Mouse (Mus musculus): ENCODE results near the gene Srd5a1. TPM values are rescaled to one million over a fixed set of nuclear protein-coding genes. Genes with fewer than 3 reads are reported as not detected.

Srd5a1 gene
- polyA plus RNA-seq, 1 experiment = 7.4 TPM

- no peak overlapping the region for H3K27ac ChIP-seq (ENCODE audit: insufficient read depth, low read length)
- H3K9me3 ChIP-seq (replicated peaks; ENCODE audit: control insufficient read depth, insufficient read depth, low read length, poor library complexity, severe bottlenecking) = no peaks in the 10 kb centered on the region
- peaks cover 6% of the 10 kb centered on the region; the same call in 1 of the 2 replicates for H3K36me3 ChIP-seq (ENCODE audit: control insufficient read depth, insufficient read depth, low read length, poor library complexity, severe bottlenecking)
- no peak overlapping the region for H3K4me3 ChIP-seq (ENCODE audit: low read depth, low read length)
- no peak for TF ChIP-seq POLR2A (IDR thresholded peaks at IDR 0.05; ENCODE audit: insufficient read depth, low read length)
- no peak for TF ChIP-seq CTCF (IDR thresholded peaks at IDR 0.05; ENCODE audit: low read depth, low read length)
- TF ChIP-seq EP300 (IDR thresholded peaks at IDR 0.05; ENCODE audit: insufficient read depth, low read depth, low read length) = no peak
- H3K4me1 ChIP-seq (ENCODE audit: control insufficient read depth, insufficient read depth, low read length) = no peaks in the 10 kb centered on the region
- no peaks in the 10 kb centered on the region for H3K27me3 ChIP-seq (ENCODE audit: control insufficient read depth, insufficient read depth, low read length, poor library complexity, severe bottlenecking)
- no peak overlapping the region for H3K9ac ChIP-seq (ENCODE audit: low read depth, poor library complexity, severe bottlenecking)
Observed at GRCm38 (mm10) chr13:69643937-69644336, 32.7 kb upstream of the Srd5a1 start.

GRCm38 (mm10) chr13:69642656-69643216, 31.5 kb upstream of the Srd5a1 start:
- H3K27me3 ChIP-seq (ENCODE audit: control insufficient read depth, insufficient read depth, low read length, poor library complexity, severe bottlenecking) = no peaks in the 10 kb centered on the region
- no peak overlapping the region for H3K9ac ChIP-seq (ENCODE audit: low read depth, poor library complexity, severe bottlenecking)
- TF ChIP-seq CTCF (IDR thresholded peaks at IDR 0.05; ENCODE audit: low read depth, low read length) (no peak), EP300 (IDR thresholded peaks at IDR 0.05; ENCODE audit: insufficient read depth, low read depth, low read length) (no peak), POLR2A (IDR thresholded peaks at IDR 0.05; ENCODE audit: insufficient read depth, low read length) (no peak)
- H3K27ac ChIP-seq (ENCODE audit: insufficient read depth, low read length) = no peak overlapping the region
- H3K9me3 ChIP-seq (replicated peaks; ENCODE audit: control insufficient read depth, insufficient read depth, low read length, poor library complexity, severe bottlenecking) = no peaks in the 10 kb centered on the region
- no peak overlapping the region for H3K4me3 ChIP-seq (ENCODE audit: low read depth, low read length)
- H3K4me1 ChIP-seq (ENCODE audit: control insufficient read depth, insufficient read depth, low read length) = no peaks in the 10 kb centered on the region
- H3K36me3 ChIP-seq (ENCODE audit: control insufficient read depth, insufficient read depth, low read length, poor library complexity, severe bottlenecking) = peaks cover 13% of the 10 kb centered on the region

- TF ChIP-seq POLR2A (IDR thresholded peaks at IDR 0.05; ENCODE audit: insufficient read depth, low read length) (no peak), CTCF (IDR thresholded peaks at IDR 0.05; ENCODE audit: low read depth, low read length) (no peak), EP300 (IDR thresholded peaks at IDR 0.05; ENCODE audit: insufficient read depth, low read depth, low read length) (no peak)
- no peaks in the 10 kb centered on the region for H3K27me3 ChIP-seq (ENCODE audit: control insufficient read depth, insufficient read depth, low read length, poor library complexity, severe bottlenecking)
- H3K4me3 ChIP-seq (ENCODE audit: low read depth, low read length) = no peak overlapping the region
- H3K27ac ChIP-seq (ENCODE audit: insufficient read depth, low read length) = no peak overlapping the region
- H3K4me1 ChIP-seq (ENCODE audit: control insufficient read depth, insufficient read depth, low read length) = no peaks in the 10 kb centered on the region
- H3K9me3 ChIP-seq (replicated peaks; ENCODE audit: control insufficient read depth, insufficient read depth, low read length, poor library complexity, severe bottlenecking) = no peaks in the 10 kb centered on the region
- no peak overlapping the region for H3K9ac ChIP-seq (ENCODE audit: low read depth, poor library complexity, severe bottlenecking)
- peaks cover 25% of the 10 kb centered on the region for H3K36me3 ChIP-seq (ENCODE audit: control insufficient read depth, insufficient read depth, low read length, poor library complexity, severe bottlenecking)
Observed at GRCm38 (mm10) chr13:69641017-69641416, 29.8 kb upstream of the Srd5a1 start.

GRCm38 (mm10) chr13:69640541-69640940, 29.3 kb upstream of the Srd5a1 start:
- Histone ChIP-seq H3K9me3 (replicated peaks; ENCODE audit: control insufficient read depth, insufficient read depth, low read length, poor library complexity, severe bottlenecking) (no peaks in the 10 kb centered on the region), H3K36me3 (ENCODE audit: control insufficient read depth, insufficient read depth, low read length, poor library complexity, severe bottlenecking) (peaks cover 25% of the 10 kb centered on the region), H3K4me3 (ENCODE audit: low read depth, low read length) (no peak overlapping the region), H3K27me3 (ENCODE audit: control insufficient read depth, insufficient read depth, low read length, poor library complexity, severe bottlenecking) (no peaks in the 10 kb centered on the region), H3K27ac (ENCODE audit: insufficient read depth, low read length) (no peak overlapping the region), H3K9ac (ENCODE audit: low read depth, poor library complexity, severe bottlenecking) (no peak overlapping the region), H3K4me1 (ENCODE audit: control insufficient read depth, insufficient read depth, low read length) (no peaks in the 10 kb centered on the region)
- TF ChIP-seq CTCF (IDR thresholded peaks at IDR 0.05; ENCODE audit: low read depth, low read length) (no peak), EP300 (IDR thresholded peaks at IDR 0.05; ENCODE audit: insufficient read depth, low read depth, low read length) (no peak), POLR2A (IDR thresholded peaks at IDR 0.05; ENCODE audit: insufficient read depth, low read length) (no peak)

- TF ChIP-seq CTCF (IDR thresholded peaks at IDR 0.05; ENCODE audit: low read depth, low read length) = no peak
- TF ChIP-seq EP300 (IDR thresholded peaks at IDR 0.05; ENCODE audit: insufficient read depth, low read depth, low read length) = no peak
- no peak for TF ChIP-seq POLR2A (IDR thresholded peaks at IDR 0.05; ENCODE audit: insufficient read depth, low read length)
- peaks cover 25% of the 10 kb centered on the region for H3K36me3 ChIP-seq (ENCODE audit: control insufficient read depth, insufficient read depth, low read length, poor library complexity, severe bottlenecking)
Observed at GRCm38 (mm10) chr13:69640126-69640525, 28.9 kb upstream of the Srd5a1 start.

GRCm38 (mm10) chr13:69639251-69639650, 28.0 kb upstream of the Srd5a1 start:
- Histone ChIP-seq H3K36me3 (ENCODE audit: control insufficient read depth, insufficient read depth, low read length, poor library complexity, severe bottlenecking) (peaks cover 31% of the 10 kb centered on the region), H3K9ac (ENCODE audit: low read depth, poor library complexity, severe bottlenecking) (no peak overlapping the region), H3K27ac (ENCODE audit: insufficient read depth, low read length) (no peak overlapping the region), H3K27me3 (ENCODE audit: control insufficient read depth, insufficient read depth, low read length, poor library complexity, severe bottlenecking) (no peaks in the 10 kb centered on the region), H3K9me3 (replicated peaks; ENCODE audit: control insufficient read depth, insufficient read depth, low read length, poor library complexity, severe bottlenecking) (no peaks in the 10 kb centered on the region), H3K4me3 (ENCODE audit: low read depth, low read length) (no peak overlapping the region), H3K4me1 (ENCODE audit: control insufficient read depth, insufficient read depth, low read length) (no peaks in the 10 kb centered on the region)
- TF ChIP-seq CTCF (IDR thresholded peaks at IDR 0.05; ENCODE audit: low read depth, low read length) = no peak
- TF ChIP-seq POLR2A (IDR thresholded peaks at IDR 0.05; ENCODE audit: insufficient read depth, low read length) = no peak
- no peak for TF ChIP-seq EP300 (IDR thresholded peaks at IDR 0.05; ENCODE audit: insufficient read depth, low read depth, low read length)

More at GRCm38 (mm10) chr13:69640126-69640525, 28.9 kb upstream of the Srd5a1 start:
- Histone ChIP-seq H3K9ac (ENCODE audit: low read depth, poor library complexity, severe bottlenecking) (no peak overlapping the region), H3K4me3 (ENCODE audit: low read depth, low read length) (no peak overlapping the region), H3K27ac (ENCODE audit: insufficient read depth, low read length) (no peak overlapping the region), H3K9me3 (replicated peaks; ENCODE audit: control insufficient read depth, insufficient read depth, low read length, poor library complexity, severe bottlenecking) (no peaks in the 10 kb centered on the region), H3K4me1 (ENCODE audit: control insufficient read depth, insufficient read depth, low read length) (no peaks in the 10 kb centered on the region), H3K27me3 (ENCODE audit: control insufficient read depth, insufficient read depth, low read length, poor library complexity, severe bottlenecking) (no peaks in the 10 kb centered on the region)

Data from ES-Bruce4 (cell line).